Mouse (Mus musculus) lung, postnatal 10 days (tissue): ENCODE measurements around the gene Anln.
"Not testable (repeated sequence)": the region's sequence is repeated elsewhere in the genome, so short reads cannot be mapped to it uniquely, and the experiment has no call there.

Experiments used
- DNase-seq: peaks from one replicate; pipeline ENCODE4 v3.0.0; 2021

The Anln gene

GRCm38 (mm10) chr9:22316047-22316446 is 72.9 kb downstream of the Anln start:
- DNase-seq, result not testable (repeated sequence)

GRCm38 (mm10) chr9:22314066-22314465 is 74.9 kb downstream of the Anln start:
- DNase-seq, result no peak

- peak; percentile 55 for DNase-seq
These were observed 75.8 kb downstream of the Anln start for GRCm38 (mm10) chr9:22313218-22313617.

- DNase-seq, result no peak
These were observed 79.3 kb downstream of the Anln start for GRCm38 (mm10) chr9:22309651-22310050.

GRCm38 (mm10) chr9:22307920-22308262 is 81.1 kb downstream of the Anln start:
- not testable (repeated sequence) for DNase-seq

GRCm38 (mm10) chr9:22307156-22307919 is 81.7 kb downstream of the Anln start, which contains the start of gene Zfp810:
Gene Zfp810 (minus strand): TSS chr9:22307648.
- DNase-seq, result peak; percentile 97

GRCm38 (mm10) chr9:22306726-22307125 is 82.3 kb downstream of the Anln start:
- DNase-seq, result no peak

- no peak for DNase-seq
These were observed 86.8 kb downstream of the Anln start for GRCm38 (mm10) chr9:22302199-22302598.
